Mouse (Mus musculus) myocyte (in vitro differentiated cells): ENCODE measurements around the gene Nup88.

Source experiments
- CEBPB ChIP-seq: IDR thresholded peaks from 2 replicates; pipeline ENCODE4 v1.6.1; 2011; ENCODE audit warnings: mild to moderate bottlenecking, moderate library complexity; ENCODE audit not compliant: poor library complexity, insufficient read depth, severe bottlenecking
- E2F4 ChIP-seq: IDR thresholded peaks from one replicate; pipeline ENCODE4 v1.6.1; 2011; ENCODE audit warnings: mild to moderate bottlenecking, control low read depth, moderate library complexity; ENCODE audit not compliant: insufficient read depth
- MAX ChIP-seq: IDR thresholded peaks from one replicate; pipeline ENCODE4 v1.6.1; 2011; ENCODE audit warnings: low read depth, mild to moderate bottlenecking, control low read depth
- POLR2A ChIP-seq: IDR thresholded peaks from one replicate; pipeline ENCODE4 v1.6.1; 2011; ENCODE audit warnings: low read depth, mild to moderate bottlenecking, control low read depth, moderate library complexity; ENCODE audit not compliant: insufficient read length
- POLR2AphosphoS2 ChIP-seq: IDR thresholded peaks from one replicate; pipeline ENCODE4 v1.6.1; 2011; ENCODE audit warnings: low read depth, control low read depth; ENCODE audit not compliant: insufficient read length
- SRF ChIP-seq: IDR thresholded peaks from one replicate; pipeline ENCODE4 v1.6.1; 2011; ENCODE audit warnings: low read depth; ENCODE audit not compliant: control insufficient read depth, insufficient read length
- TCF12 ChIP-seq: IDR thresholded peaks from one replicate; pipeline ENCODE4 v1.6.1; 2011; ENCODE audit warnings: mild to moderate bottlenecking, control low read depth; ENCODE audit not compliant: poor library complexity, insufficient read depth, severe bottlenecking
- TCF3 ChIP-seq: IDR thresholded peaks from one replicate; pipeline ENCODE4 v1.6.1; 2011; ENCODE audit warnings: low read depth, control low read depth; ENCODE audit not compliant: insufficient read length

DNA sequence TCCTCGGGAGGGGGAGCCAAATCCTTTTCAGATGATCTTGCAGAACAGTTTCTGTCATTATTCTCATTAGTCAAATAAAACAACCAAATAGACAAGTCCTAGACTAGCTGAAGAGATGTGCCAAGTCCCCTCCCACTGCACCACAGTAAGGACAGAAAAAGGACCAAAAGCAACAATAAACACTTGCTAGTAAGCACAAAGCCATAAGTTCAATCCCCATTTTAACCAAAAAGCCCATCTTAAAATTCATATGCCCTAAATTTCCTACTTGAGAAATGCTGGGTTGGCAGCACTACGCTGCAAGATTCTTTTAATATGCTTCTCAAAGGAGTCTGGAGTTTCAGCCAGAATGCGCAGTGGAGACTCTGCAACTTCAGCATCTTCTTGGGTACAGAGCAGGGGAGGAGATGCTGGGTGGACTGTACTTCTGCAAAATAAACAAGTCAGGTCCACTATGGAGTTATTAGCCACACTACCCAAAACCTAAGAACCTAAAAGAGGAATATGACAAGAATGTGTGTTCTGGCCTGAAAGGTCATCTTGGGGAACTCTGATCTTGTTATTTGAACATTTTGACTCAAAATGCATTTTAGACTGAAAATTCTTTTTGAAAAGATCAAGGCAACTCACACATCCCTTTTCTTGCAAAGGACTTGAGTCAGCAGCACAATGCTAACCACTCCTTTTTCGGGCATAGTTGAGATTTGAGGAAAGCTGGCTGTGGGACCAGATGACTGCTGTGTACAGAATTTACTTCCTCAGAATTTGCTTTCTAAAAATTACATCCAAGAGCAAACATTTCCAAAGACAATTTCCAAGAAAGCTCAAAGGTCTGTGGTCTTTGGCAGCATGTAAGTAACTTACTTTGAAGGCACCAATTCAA is 24.6 kb downstream of the Nup88 start:
- TF ChIP-seq POLR2A: no peak
- TF ChIP-seq POLR2AphosphoS2: no peak
- TF ChIP-seq TCF12: no peak
- TF ChIP-seq E2F4: no peak
- TF ChIP-seq TCF3: no peak
- TF ChIP-seq MAX: no peak
- no peak for TF ChIP-seq SRF
- no peak for TF ChIP-seq CEBPB
